Mouse (Mus musculus): ENCODE measurements around the gene Tex52. TPM values are rescaled to one million over a fixed set of nuclear protein-coding genes. Genes with fewer than 3 reads are reported as not detected.
"Not testable (repeated sequence)": the region's sequence is repeated elsewhere in the genome, so short reads cannot be mapped to it uniquely, and the experiment has no call there.

Tex52 gene
- total RNA-seq, 2 experiments from 2014 or later: not detected

GRCm38 (mm10) chr6:128376371-128377085 lies 1.3 kb downstream of the Tex52 start:
- intact Hi-C loops (cut with DNase I): no loop called here

DNA sequence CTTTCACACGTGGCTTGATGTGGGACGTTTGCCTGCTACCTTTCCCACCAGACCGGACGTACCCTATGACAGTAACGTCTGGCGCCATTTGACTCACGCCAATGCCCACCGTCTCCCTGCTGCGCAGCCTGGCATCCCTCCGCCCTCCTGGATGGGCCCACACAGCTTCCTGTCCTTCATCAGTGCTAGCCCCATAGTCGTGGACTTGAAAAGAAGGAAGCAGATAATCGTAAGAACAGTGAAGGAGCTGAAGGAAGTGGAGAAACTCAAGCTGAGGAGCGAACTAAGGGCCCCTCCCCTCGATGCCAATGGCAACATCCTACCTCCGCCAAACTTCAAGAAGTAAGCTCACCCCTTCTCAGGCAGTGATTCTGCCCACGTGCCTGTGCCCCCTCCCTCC lies 4.4 kb downstream of the Tex52 start:
- no peak for DNase-seq (ENCODE audit: low spot score)
- intact Hi-C loops (cut with DNase I): loop anchor here (2.0 kb wide), 1 partner anchor 31 kb away; no protein-coding TSS in a partner anchor

More at GRCm38 (mm10) chr6:128376371-128377085, 1.3 kb downstream of the Tex52 start:
- DNase-seq (ENCODE audit: low spot score): no peak

- intact Hi-C loops (cut with DNase I): loop anchor here (2.0 kb wide), 1 partner anchor 30 kb away; no protein-coding TSS in a partner anchor
- DNase-seq (ENCODE audit: low spot score): not testable (repeated sequence)
Measured at GRCm38 (mm10) chr6:128380594-128381167, 5.4 kb downstream of the Tex52 start.

DNA sequence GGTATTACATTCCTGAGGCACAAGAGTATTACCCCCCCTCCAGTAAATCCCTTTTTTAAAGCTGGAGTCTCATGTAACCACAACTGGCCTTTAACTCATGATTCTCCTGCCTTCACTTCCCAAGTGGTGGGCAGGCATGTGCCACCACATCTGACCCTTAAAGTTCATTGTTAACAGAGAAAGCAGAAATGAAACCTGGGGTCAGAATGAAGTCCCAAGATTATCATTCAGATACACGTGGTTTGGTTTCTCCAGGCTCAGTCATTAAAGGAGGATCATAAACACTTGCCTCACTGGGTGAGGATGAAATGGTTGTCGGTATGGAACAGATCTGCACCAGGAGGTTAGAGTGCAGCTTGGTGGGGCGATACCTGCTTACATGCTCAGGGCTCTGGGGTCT lies 6.0 kb downstream of the Tex52 start:
- no peak for DNase-seq (ENCODE audit: low spot score)
- intact Hi-C loops (cut with DNase I): loop anchor here (2.0 kb wide), 1 partner anchor 30 kb away; no protein-coding TSS in a partner anchor

- DNase-seq (ENCODE audit: low spot score): no peak
- intact Hi-C loops (cut with DNase I): no loop called here
Measured at GRCm38 (mm10) chr6:128383752-128384151, 8.5 kb downstream of the Tex52 start.

GRCm38 (mm10) chr6:128385026-128385425 lies 9.8 kb downstream of the Tex52 start:
- intact Hi-C loops (cut with DNase I): no loop called here
- no peak for DNase-seq (ENCODE audit: low spot score)

DNA sequence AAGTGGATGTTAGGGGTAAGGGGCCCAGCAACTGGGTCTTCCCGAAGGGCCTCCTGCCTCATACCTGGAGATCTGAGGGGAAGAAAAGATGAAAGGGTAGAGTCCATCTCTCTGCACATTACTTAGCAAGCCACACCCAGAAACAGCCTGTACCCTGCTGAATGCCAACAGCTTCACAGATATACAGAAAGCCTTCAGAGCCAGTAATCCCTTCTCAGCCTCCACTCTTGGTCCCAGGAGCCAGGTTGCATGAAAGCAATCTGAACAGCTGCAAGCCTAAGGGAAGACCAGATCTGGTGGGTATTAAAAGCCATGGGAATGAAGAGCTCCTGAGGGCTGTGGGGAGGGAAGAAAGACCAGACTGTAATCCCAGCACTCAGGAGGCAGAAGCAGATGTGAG lies 13.9 kb downstream of the Tex52 start:
- no peak for DNase-seq (ENCODE audit: low spot score)
- intact Hi-C loops (cut with DNase I): no loop called here

GRCm38 (mm10) chr6:128390683-128391082 lies 15.4 kb downstream of the Tex52 start:
- intact Hi-C loops (cut with DNase I): no loop called here
- DNase-seq (ENCODE audit: low spot score): no peak

DNA sequence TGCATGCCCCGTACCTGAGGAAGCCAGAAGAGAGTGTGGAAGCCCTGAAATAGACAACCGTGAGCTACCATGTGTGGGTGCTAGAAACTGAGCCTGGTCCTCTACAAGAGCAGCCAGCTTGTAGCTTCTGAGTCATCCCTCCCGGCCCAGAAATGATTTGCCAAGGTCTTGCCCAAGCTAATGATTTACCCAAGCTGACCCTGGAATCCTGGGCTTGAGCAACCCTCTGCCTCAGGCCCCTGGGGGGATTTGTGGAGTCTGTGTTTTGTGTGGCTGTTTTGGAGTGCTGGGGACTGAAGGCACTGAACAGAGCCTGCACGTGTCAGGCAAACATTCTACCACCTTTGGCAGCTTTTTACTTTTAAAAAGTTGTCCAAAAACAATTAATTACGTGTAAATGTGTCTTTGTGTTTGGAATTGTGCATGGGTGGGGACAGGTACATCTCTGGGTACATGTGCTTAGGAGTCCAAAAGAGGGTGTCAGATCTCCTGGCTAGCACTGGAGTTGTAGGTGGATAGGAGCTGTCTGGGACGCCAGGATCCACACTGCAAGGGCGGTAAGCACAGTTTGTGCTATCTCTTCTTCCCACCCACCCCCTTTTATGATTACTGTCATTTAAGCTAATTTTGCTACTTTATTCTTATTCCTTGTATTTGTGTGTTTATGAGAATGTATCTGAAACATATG lies 22.5 kb downstream of the Tex52 start:
- intact Hi-C loops (cut with DNase I): no loop called here
- no peak for DNase-seq (ENCODE audit: low spot score)

DNA sequence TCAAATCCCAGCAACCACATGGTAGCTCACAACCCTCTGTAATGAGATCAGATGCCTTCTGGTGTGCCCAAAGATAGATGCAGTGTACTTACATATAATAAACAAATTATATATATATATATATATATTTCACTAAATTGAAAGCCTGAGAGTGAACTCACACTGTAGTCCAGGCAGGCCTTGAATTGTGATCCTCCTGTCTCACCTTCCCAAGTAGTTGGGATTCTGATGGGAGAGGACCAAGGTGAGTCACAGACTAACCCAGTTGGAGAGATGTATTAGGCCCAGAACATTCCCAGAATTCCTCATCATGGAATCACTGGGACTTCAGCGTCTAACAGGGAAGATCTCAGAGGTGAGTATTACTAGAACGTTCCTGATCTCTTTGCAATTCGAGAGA lies 23.7 kb downstream of the Tex52 start, which contains the start of gene Nrip2:
Gene Nrip2, plus strand, starts transcription at position 301 of the 400 bp plus-strand sequence.
- no peak for DNase-seq (ENCODE audit: low spot score)
- intact Hi-C loops (cut with DNase I): no loop called here

DNA sequence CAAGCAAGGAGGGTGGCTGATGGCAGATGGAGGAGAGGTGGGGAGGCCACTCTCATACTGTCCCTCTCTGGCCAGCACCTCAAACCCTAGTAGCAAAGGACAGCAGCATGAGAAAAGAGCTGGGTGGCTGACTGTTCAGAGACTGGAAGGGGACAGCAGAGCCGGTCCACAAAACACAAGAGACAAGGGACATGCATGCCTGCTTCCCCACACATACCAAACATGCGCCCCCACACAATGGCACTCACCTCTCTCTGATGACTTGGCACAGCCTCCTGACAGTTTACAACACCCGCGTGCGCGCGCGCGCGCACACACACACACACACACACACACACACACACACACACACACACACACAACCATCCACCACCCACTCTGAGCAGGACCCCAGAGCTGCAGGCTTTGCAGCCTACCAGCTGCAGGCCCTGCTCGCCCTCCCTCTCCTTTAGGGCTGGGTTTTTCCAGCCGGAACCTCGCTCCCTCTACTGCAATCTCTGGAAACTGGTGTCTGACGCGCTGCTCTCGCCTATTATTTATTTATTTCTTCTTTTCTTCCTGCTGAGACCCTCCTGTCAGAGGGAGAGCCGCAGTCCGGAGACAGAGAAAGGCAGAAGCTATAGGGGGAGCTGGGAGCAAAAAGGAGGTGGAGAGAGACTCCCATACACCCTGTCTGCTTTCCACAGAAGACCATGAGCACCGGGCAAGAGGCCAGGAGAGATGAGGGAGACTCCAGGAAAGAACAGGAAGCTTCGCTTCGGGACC lies 24.3 kb downstream of the Tex52 start:
- intact Hi-C loops (cut with DNase I): no loop called here
- no peak for DNase-seq (ENCODE audit: low spot score)

DNA sequence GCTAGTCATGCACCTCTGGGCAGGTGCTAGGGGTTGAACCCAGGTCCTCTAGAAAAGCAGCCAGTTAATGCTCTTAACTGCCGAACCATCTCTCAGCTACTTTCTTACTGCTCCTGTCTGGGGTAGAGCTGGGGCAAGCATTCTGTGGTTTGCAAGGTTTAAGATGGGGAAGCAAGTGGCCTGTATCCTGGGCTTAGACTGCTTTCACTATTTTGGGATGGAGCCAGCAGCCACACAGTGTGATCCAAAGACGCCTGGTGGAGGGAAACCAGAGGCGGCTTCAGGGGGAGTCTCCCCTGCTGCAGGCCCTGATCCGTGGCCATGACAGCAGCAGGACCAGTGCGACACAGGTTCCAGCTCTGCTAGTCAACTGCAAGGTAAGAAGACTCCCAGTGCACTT lies 29.5 kb downstream of the Tex52 start:
- no peak for DNase-seq (ENCODE audit: low spot score)
- intact Hi-C loops (cut with DNase I): no loop called here

DNA sequence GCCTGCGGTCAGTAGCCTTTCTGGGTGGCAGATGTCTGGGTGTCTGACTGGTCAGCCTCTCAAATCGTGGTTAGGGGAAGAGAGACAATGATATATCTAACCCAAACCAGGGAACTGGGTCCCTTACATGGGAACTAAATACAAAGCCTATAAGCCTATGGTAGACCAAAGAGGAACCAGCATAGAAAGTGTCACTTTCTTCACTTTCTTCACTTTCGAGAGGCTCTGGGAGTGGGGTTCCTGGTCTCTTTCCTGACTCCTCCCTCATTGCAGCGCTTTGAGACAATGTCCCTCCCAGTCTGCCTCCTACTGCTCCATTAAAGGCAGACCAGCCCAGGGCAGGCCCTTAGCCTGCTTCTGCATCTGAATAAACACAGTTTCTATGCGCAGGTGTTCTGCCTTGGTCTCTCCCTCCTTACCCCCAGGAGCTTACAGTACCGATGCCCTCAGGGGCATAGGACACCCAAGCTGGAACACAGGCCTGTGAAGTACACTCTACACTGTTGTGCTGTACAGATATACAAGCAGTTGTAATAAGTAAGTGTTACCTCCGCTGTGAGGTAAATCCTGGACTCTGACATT lies 33.4 kb downstream of the Tex52 start:
- intact Hi-C loops (cut with DNase I): no loop called here
- DNase-seq (ENCODE audit: low spot score): no peak

DNA sequence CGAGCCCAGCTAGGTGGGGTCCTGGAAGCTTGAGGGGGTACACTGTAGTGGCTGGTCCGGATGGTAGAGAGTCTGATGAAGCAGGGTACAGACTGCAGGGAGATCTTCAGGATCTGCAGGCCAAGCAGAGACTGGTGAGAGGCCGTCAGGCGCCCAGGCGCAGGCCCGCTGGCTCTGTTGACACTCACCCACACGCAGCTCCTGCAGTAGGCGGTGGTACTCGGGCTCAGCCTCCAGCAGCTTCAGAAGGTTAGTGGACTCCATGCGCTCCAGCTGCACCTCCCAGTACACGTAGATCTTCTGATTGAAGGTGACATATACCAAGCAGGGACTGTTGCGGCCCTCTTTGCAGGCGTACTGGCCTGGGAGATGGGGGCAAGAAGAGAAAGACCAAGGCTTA lies 35.0 kb downstream of the Tex52 start:
- no peak for DNase-seq (ENCODE audit: low spot score)
- intact Hi-C loops (cut with DNase I): loop anchor here (2.0 to 5.0 kb wide), 3 partner anchors 30 to 176 kb away; partner anchors contain the start of genes Foxm1 and Rhno1

- no peak for DNase-seq (ENCODE audit: low spot score)
- intact Hi-C loops (cut with DNase I): loop anchor here (1.0 to 5.0 kb wide), 4 partner anchors 30 to 176 kb away; partner anchors contain the start of genes Foxm1 and Rhno1
Measured at GRCm38 (mm10) chr6:128411115-128411514, 35.9 kb downstream of the Tex52 start.

DNA sequence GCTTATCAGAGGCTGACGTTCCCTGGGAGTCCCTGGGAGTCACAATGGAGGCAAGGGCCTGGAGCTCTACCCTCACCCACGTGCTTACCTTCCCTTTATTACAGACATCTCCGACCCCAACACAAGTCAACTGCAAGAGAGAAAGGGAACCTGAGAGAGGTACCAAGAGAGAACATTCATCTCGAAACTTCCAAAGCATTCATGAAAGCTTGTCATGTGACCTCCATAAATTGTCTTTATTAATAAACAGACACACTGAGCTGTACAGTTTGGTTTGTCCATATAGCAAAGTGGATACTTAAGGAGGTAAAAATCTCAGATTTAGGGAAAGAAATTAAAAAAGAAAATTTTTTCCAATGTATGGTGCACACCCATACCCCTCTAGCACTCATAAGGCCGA lies 40.9 kb downstream of the Tex52 start:
- DNase-seq (ENCODE audit: low spot score): no peak
- intact Hi-C loops (cut with DNase I): no loop called here

GRCm38 (mm10) chr6:128418076-128418475 lies 42.8 kb downstream of the Tex52 start:
- intact Hi-C loops (cut with DNase I): no loop called here
- no peak for DNase-seq (ENCODE audit: low spot score)

DNA sequence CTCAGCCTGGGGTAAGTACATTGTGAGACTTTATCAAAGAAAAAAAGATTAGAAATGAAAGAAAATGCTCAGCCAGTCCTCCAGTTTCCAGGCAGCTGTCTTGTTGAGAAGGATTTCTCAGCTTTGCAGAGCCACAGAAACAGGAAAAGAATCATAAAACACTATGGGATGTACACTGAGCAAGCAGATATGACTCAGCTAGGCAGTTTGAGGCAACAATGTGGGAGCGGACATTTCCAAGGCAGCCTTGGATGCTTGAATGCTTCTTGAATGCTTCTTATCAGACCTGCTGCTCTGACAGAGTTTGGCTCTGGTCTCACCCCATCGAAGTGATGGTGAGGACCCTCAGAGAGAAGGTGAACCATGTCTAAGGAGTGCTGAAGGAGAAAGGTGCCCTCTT lies 45.8 kb downstream of the Tex52 start:
- intact Hi-C loops (cut with DNase I): no loop called here

GRCm38 (mm10) chr6:128421480-128421879 lies 46.2 kb downstream of the Tex52 start:
- no peak for DNase-seq (ENCODE audit: low spot score)
- intact Hi-C loops (cut with DNase I): no loop called here

More for the DNA sequence above, 45.8 kb downstream of the Tex52 start:
- DNase-seq (ENCODE audit: low spot score): no peak

Measured in heart, postnatal 25 days (tissue).